Comparison of ENCODE assay signal across 7 mouse cellular contexts in the genomic region with DNA sequence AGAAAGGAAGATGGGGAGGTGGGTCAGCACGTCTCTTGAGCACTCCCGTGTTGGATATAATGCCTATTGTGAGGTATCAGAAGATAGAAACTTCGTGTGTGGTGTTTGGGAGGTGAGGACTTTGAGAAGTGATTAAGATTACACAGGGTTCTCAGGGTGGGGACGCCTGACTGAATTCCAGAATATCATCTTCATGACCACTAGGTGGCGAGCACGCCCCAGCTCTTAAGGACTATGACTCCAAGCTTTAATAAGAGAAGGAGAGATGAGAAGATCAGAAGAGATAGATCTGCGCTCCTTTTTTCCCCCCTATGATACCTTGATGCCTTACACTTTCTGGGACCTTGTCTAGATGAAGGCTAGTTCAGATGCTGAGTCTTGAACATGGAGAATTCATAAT. TPM values are rescaled to one million over a fixed set of nuclear protein-coding genes. Genes with fewer than 3 reads are reported as not detected.
DNase-seq lines count a peak whose midpoint lies in the region; ATAC-seq and TF ChIP-seq lines count a peak whose summit lies in the region.

No protein-coding gene starts in this region.

- 10% methylated on average over 7 of the region's 7 CpGs for WGBS in kidney, embryonic 16.5 days
- WGBS in lung, postnatal 0 days = 9% methylated on average over 7 of the region's 7 CpGs

- H3K4me2 ChIP-seq in kidney, embryonic 16.5 days (replicated peaks; ENCODE audit: low read depth, low read length) = no peak overlapping the region
- no peak overlapping the region for H3K4me2 ChIP-seq in lung, postnatal 0 days (replicated peaks; ENCODE audit: low read depth, low read length)

- no peaks in the 10 kb centered on the region for H3K9me3 ChIP-seq in kidney, embryonic 16.5 days (ENCODE audit: low read length)
- H3K9me3 ChIP-seq in lung, postnatal 0 days (ENCODE audit: low read length) = no peaks in the 10 kb centered on the region

- H3K27me3 ChIP-seq in kidney, embryonic 16.5 days (ENCODE audit: insufficient read depth, low read length) = no peaks in the 10 kb centered on the region
- no peaks in the 10 kb centered on the region for H3K27me3 ChIP-seq in lung, postnatal 0 days (replicated peaks; ENCODE audit: insufficient read depth, low read length)

- TF ChIP-seq EP300 in lung, postnatal 0 days (IDR thresholded peaks at IDR 0.05) = no peak

- TF ChIP-seq CTCF in lung, postnatal 0 days (IDR thresholded peaks at IDR 0.05) = peak; percentile 84

- peak; percentile 82 for DNase-seq in 3T3-L1 (ENCODE audit: low read depth, low spot score)
- DNase-seq in CD4-positive, CD25-positive, alpha-beta regulatory T cell, adult 2 months (ENCODE audit: low read depth, low spot score) = peak; percentile 73
- peak; percentile 8 for DNase-seq in cerebellum, adult 11 months
- DNase-seq in forelimb bud, embryonic 11.5 days (ENCODE audit: low read depth, low spot score) = peak; percentile 29
- peak; percentile 76 for DNase-seq in lung, postnatal 0 days (ENCODE audit: low spot score)
- peak; percentile 71 for DNase-seq in retina, postnatal 1 day

- H3K27ac ChIP-seq in kidney, embryonic 16.5 days (ENCODE audit: low read length) = no peak overlapping the region
- H3K27ac ChIP-seq in lung, postnatal 0 days (ENCODE audit: low read length) = no peak overlapping the region

- no peak overlapping the region for H3K4me3 ChIP-seq in kidney, embryonic 16.5 days (ENCODE audit: low read length)
- H3K4me3 ChIP-seq in lung, postnatal 0 days (ENCODE audit: low read depth, low read length) = no peak overlapping the region

- H3K4me1 ChIP-seq in kidney, embryonic 16.5 days (ENCODE audit: insufficient read depth, low read length) = peaks cover 20% of the 10 kb centered on the region
- peaks cover 4% of the 10 kb centered on the region; the same call in 1 of the 2 replicates for H3K4me1 ChIP-seq in lung, postnatal 0 days (ENCODE audit: insufficient read depth, low read depth, low read length)

- H3K36me3 ChIP-seq in kidney, embryonic 16.5 days (ENCODE audit: insufficient read depth, low read length) = no peaks in the 10 kb centered on the region
- H3K36me3 ChIP-seq in lung, postnatal 0 days (ENCODE audit: insufficient read depth, low read length) = no peaks in the 10 kb centered on the region

- no peak overlapping the region for H3K9ac ChIP-seq in kidney, embryonic 16.5 days (replicated peaks; ENCODE audit: low read length)
- no peak overlapping the region for H3K9ac ChIP-seq in lung, postnatal 0 days (replicated peaks; ENCODE audit: low read depth)

- peak; percentile 72; the same call in 1 of the 2 replicates for ATAC-seq in kidney, embryonic 16.5 days (ENCODE audit: low FRiP score, low TSS enrichment)
- ATAC-seq in lung, postnatal 0 days = peak; percentile 47; the same call in 1 of the 2 replicates

RNA-seq across cellular contexts. Expression of gene Serpinb1a, which starts 1.0 kb away (rescaled TPM):
- polyA plus RNA-seq in kidney, embryonic 16.5 days (2015; fragmentation: Nextera tagmentation; extraction: Ambion mirVana) = 10.3 and 12.1 TPM in 2 replicates
- polyA plus RNA-seq in lung, postnatal 0 days (2015; fragmentation: Nextera tagmentation; extraction: Ambion mirVana) = 32.0 and 33.2 TPM in 2 replicates

RNA-seq across cellular contexts. Expression of gene Serpinb1c, which starts 46.0 kb away (rescaled TPM):
- not detected in 2 replicates for polyA plus RNA-seq in kidney, embryonic 16.5 days (2015; fragmentation: Nextera tagmentation; extraction: Ambion mirVana)
- polyA plus RNA-seq in lung, postnatal 0 days (2015; fragmentation: Nextera tagmentation; extraction: Ambion mirVana) = 0.07 and 0.11 TPM in 2 replicates

RNA-seq across cellular contexts. Expression of gene D930007J09Rik, which starts 49.3 kb away (rescaled TPM):
- polyA plus RNA-seq in kidney, embryonic 16.5 days (2015; fragmentation: Nextera tagmentation; extraction: Ambion mirVana) = not detected in 2 replicates
- polyA plus RNA-seq in lung, postnatal 0 days (2015; fragmentation: Nextera tagmentation; extraction: Ambion mirVana) = not detected in 2 replicates

RNA-seq across cellular contexts. Expression of gene Wrnip1, which starts 50.1 kb away (rescaled TPM):
- 19.7 and 21.1 TPM in 2 replicates for polyA plus RNA-seq in kidney, embryonic 16.5 days (2015; fragmentation: Nextera tagmentation; extraction: Ambion mirVana)
- 16.3 and 18.9 TPM in 2 replicates for polyA plus RNA-seq in lung, postnatal 0 days (2015; fragmentation: Nextera tagmentation; extraction: Ambion mirVana)

Comparison
In these comparisons a context has a peak if more than half of its experiments do, and no peak if none do; other contexts are left out.
1. DNase-seq: peak in every context shown above with its lines; median percentile 82 in 3T3-L1; 76 in lung, postnatal 0 days; 73 in CD4-positive, CD25-positive, alpha-beta regulatory T cell, adult 2 months; 71 in retina, postnatal 1 day; 29 in forelimb bud, embryonic 11.5 days; 8 in cerebellum, adult 11 months.